Mouse (Mus musculus) thymus, postnatal 25 days (tissue): ENCODE results near the gene Gnb2.

Experiments used
- DNase-seq: peaks from one replicate; pipeline ENCODE4 v3.0.0; 2022

Gnb2 gene

DNA sequence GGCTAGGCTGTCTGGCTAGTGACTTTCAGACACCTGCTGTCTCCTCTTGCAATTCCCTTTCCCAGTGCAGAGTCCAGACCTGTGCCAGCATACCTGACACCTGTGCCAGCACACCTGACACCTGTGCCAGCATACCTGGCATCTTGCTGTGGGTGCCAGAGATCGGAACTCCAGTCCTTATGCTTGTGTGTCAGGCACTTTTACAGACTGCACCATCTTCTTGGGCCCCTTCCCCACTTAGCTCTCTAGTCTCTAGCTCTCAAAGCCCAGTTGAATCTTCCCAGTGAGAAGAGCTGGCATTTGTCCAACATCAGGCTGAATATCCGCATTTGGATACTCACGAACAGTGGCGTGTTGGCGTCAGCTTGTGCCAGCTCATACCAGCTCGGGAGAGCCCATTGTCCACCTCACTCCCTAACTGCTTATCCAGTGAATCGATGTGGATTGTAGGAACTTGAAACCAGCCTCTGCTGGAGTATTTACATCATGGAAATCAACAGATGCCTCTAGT is 6.0 kb upstream of the Gnb2 start:
- no peak for DNase-seq

GRCm38 (mm10) chr5:137537461-137537860 is 4.2 kb upstream of the Gnb2 start:
- no peak for DNase-seq

GRCm38 (mm10) chr5:137535318-137535717 is 2.0 kb upstream of the Gnb2 start:
- no peak for DNase-seq

DNA sequence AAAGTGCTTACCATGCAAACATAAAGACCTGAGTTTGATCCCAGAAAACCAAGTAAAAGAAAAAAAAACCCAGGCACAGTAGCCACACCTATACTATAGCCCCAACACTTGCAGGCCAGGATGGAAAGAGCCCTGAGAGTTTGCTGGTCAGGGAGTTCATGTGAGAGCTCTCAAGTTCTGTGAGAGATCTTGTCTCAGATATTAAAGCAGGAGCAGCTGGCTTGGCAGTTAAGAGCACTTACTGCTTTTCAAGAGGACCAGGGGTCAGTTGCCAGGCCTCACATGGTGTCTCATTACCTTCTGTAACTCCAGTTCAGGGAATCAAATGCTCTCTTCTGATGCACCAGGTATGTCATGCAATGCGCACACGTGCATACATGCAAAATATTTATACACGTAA is 1.5 kb upstream of the Gnb2 start:
- DNase-seq, result no peak

- DNase-seq, result no peak
These were observed 548 bp downstream of the Gnb2 start for GRCm38 (mm10) chr5:137532808-137533116.

DNA sequence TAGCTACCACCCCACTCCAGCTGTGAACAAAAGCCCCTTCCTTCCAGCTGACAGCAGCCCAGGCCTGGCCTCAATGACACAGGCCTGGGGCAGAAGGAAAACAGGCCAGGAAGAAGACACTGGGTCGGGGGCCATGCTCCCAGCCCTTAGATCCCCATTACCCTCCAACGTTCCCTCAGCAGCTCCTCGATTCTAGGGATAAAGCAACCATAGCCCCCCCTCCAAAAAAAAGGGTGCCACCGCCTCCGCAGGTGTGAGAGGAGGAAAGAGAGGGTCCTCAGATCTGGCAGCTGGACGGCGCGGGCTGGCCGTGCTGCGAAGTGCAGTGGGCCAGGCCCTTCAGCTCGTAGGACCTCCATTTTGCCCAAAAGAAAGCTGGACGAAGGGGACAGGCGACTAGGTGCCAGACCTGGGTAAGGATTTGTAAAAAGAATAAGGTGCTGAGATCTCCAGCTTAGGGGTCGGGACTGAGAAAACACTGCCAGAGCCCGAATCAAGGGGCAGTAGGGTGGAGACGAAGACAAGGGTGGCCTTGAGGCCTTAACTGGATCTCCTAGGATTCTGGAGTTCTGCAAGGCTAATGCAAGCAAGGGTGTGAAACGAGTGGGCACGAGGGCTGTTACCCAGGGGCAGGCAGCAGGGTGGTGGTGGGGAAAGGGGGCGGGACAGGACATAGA is 1.0 kb downstream of the Gnb2 start:
- peak; percentile 42 for DNase-seq

GRCm38 (mm10) chr5:137531414-137532130 is 1.7 kb downstream of the Gnb2 start:
- peak; percentile 67 for DNase-seq

DNA sequence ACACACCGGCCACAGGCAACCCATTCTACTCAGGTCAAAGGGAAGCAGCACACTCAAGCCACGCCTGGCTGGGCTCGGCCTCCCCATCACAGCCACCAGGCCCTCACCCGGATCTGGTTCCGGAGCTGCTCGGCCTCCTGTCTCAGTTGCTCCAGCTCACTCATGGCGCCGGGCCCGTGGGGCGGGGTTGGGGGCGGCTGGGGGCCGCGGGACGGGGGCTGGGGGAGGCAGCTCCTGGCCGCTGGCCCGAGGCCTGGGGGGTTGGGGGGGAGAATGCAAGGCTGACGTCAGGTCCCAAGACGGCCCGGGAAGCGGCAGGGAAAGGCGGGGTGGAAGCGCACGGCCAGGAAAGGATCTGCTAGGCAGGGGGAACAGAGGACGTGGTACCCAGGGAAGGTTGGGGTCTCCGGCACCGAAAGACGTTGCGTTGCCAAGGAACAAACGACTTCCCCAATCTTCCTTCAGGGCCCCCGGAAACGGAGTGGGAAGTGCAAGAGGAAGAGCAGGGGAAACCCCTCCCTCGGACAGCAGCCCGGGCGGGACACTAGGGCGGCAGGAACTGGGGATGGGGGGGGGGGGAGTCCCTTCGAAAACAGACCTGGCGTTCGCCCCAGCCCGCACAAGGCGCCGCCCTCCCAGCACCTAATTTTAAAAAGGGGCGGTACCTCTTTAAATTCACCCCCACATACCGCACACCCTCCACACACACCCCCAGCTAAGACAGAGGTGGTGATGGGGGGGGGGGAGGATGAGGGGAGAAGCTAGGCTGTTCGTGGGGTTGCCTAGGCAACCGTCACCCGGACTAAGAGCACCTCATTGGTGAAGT is 2.5 kb downstream of the Gnb2 start:
- DNase-seq, result peak; percentile 36

GRCm38 (mm10) chr5:137530075-137530474 is 3.2 kb downstream of the Gnb2 start:
- no peak for DNase-seq

DNA sequence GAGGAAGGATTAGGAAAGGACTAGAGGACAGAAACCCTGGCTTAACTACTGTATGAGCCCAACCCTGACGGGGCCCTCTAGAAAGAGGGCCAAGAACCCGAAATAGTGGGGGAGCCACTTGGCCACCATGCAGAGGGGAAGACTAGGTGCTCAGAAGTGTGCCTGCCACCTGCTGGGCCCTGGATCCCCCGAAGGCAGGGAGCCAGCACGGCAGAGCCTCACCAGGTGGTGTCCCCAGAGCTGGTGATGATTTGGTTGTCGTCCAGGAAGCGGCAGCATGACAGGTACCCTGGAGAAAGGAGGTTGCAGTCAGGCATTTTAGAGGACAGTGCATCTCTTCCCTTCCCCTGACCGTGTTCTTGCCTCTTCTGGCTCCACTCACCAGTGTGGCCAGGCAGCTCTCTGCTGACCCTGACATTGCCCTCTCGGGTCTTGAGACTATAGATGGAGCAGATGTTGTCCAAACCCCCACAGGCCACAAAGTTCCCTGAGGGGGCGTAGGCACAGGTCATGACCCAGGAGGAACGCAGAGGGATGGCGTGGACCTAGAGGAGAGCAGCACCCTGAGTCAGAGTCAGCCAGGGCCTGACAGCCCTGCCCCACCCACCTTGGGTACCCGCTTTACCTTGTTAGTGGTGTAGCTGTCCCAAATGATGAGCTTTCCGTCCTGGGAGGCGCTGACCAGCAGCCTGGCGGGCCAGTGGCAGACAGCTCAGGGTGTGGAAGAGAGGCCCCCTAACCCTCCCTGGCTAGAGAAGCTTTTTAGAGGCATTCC is 3.9 kb downstream of the Gnb2 start:
- DNase-seq, result no peak

DNA sequence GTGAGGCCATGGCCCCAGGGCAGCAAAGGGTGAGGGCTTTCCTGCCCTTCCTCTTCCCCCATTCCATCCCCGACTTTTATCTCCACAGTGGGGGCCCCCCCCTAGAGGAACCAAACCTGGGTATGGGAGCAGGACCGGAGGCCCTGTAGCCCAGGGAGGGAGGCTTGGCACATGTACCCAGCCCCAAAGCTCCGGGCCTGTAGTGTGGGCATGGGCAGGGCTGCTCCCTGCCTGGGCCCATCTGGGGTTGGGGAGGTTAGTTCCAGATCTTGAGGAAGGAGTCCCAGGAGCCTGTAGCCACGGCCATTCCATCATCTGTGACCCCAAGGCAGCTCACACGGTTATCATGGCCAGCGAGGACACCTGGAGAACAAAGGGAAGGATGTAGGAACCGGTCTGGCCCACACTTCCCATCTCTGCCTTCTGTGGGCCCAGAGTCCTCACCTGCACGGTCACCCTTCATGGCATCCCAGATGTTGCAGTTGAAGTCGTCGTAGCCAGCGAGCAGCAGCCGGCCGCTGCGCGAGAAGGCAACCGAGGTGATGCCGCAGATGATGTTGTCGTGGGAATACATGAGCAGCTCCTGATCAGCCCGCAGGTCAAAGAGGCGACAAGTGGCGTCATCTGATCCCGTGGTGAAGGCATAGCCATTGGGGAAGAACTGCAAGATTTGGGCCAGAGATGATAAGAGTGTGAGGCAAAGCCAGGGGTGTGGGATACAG is 4.9 kb downstream of the Gnb2 start:
- no peak for DNase-seq

- DNase-seq, result no peak
These were observed 5.9 kb downstream of the Gnb2 start for GRCm38 (mm10) chr5:137527413-137527812.

DNA sequence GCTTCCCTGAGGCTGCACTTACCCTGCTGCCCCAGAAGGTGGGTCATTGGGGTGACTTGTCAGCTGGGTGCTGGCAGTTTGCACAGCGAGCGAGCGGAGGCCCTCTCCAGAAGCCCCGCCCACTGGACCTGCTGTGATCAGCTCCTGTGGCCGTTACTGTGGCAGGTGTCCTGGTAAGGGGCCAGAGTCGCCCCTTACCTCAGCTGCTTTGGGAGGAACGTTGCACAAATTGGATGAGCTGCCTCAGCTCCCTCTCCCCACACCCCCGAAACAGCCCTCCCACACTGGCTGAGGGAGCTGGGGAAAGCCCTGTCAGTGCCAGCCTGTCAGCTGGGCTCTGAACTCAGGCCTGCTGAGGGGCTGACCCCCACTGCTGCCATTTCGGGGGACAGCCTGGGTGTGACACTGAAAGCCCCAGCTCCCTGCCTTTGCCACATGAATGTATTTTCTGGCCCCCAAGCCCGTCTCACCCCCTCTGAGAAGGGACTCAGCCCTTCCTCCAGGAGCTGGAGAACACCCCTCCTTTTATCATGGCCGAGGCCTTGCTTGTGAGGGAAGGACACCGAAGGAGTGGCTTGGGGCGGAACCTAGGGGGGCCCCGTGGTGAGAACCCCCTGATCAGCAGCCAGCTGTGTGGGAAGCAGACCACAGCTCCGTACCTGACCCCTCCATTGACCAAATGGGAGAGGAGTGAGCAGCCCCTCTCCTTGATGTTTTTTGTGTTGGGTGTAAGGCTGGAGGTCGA is 6.9 kb downstream of the Gnb2 start:
- no peak for DNase-seq

GRCm38 (mm10) chr5:137525511-137525910 is 7.8 kb downstream of the Gnb2 start:
- DNase-seq, result no peak

- no peak for DNase-seq
These were observed 8.6 kb downstream of the Gnb2 start for GRCm38 (mm10) chr5:137524671-137525070.

DNA sequence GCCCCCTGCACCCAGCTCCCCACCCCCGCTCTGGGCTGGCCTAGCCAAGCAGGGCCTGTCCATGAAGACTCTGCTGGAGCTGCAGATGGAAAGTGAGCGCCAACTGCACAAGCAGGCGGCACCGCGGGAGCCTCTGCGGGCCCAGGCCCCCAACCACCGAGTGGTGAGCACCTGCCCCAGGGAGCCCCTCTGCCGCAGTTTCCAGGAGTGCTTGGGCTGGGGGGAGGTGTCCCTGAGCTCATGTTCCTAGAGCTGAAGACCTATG is 9.1 kb downstream of the Gnb2 start:
- DNase-seq, result no peak

DNA sequence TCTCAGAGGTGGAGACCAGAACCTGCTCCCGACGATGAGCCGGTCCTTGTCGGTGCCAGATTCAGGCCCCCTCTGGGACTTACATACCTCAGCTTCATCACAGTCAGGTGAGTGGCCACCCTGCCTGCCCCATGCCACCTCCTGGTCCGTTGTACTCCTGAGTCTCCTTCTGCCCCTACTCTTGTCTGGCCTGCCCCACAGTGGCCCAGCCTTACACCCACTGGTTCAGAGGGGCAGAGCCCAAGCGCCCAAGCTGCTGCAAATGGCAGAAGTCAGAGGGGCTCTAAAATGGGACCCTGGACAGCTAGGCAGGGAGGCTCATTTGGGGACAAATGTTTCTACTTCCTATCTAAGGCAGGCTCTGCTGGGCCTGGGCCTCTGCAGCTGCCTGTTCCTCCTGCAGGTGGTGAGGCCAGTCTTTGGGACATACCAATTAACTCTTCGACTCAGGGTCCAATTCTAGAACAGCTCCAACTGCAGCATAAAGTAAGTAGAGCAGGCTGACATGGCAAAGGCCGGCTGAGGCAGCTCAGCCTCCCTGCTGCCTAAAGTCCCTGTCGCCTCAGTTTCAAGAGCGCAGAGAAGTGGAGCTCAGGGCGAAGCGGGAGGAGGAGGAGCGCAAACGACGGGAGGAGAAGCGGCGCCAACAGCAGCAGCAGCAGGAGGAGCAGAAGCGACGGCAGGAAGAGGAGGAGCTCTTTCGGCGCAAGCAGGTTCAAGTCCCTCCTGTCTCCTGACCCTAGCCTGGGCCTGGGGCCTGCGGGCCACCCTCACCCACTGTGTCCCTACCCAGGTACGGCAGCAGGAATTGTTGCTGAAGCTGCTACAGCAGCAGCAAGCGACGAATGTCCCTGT is 9.7 kb downstream of the Gnb2 start:
- DNase-seq, result no peak

DNA sequence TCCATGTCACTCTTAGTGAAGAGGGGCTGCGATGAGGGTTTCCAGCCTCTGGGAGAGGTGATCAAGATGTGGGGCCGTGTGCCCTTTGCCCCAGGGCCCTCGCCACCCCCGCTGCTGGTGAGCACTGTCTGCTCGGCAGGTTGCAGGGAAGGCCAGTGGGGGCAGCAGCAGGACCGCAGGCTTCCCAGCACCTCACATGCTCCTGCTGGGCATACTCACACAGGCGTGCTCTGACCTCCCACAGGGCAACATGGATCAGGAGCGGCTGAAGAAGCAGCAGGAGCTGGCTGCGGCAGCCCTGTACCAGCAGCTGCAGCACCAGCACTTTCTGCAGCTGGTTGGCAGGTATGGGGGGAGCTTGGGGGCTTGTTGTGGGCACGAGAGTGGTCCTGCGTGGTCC is 10.6 kb downstream of the Gnb2 start:
- no peak for DNase-seq

- no peak for DNase-seq
These were observed 11.4 kb downstream of the Gnb2 start for GRCm38 (mm10) chr5:137521861-137522260.

DNA sequence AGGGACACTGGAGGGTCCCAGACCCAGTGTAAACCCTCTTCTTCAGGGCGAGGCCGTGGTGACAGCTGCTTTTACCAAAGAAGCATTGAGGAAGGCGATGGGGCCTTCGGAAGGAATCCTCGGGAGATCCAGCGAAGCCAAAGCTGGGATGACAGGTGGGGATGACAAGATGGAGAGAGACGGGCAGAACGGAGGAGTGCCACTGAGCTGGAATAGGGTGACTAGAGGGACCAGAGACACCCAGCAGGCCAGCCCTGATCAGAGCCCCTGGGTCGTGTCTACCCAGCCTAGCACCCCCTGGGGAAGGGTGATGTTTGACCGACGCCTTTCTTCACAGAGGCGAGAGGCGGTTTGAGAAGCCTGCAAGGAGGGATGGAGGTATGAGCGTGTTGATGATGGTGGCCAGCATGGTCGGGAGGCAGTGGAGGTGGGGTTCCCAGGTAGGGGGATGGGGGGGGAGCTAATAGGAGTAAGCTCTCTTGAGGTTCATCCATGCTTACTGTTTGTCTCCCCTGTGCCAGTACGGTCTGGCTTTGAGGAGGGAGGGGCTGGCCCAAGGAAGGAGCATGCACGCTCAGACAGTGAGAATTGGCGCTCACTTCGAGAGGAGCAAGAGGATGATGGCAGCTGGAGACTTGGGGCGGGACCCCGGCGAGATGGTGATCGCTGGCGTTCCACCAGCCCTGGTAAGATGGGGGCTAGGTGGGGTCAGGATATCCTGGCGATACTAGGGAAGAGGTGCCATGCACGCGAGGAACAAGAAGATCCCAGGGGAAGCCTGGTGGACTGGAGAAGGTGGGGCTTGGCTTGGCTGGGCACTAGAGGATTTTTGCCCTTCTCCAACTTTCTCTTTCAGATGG is 13.4 kb downstream of the Gnb2 start:
- no peak for DNase-seq
